Mouse (Mus musculus): ENCODE measurements around the gene Chd6. TPM values are rescaled to one million over a fixed set of nuclear protein-coding genes. Genes with fewer than 3 reads are reported as not detected.
A peak's percentile ranks its signal among the peaks of the same experiment; 100 is the strongest.

The Chd6 gene
- total RNA-seq (2021) = 10 to 100 TPM; 64.1 to 65.6 TPM

GRCm38 (mm10) chr2:161108933-161109371 lies at the start of gene Chd6:
Gene Chd6 (minus strand): TSS chr2:161109075.
- DNase-seq (ENCODE audit: low spot score) = peak; percentile 98
- intact Hi-C loops (cut with DNase I) = no loop called here

- intact Hi-C loops (cut with DNase I) = no loop called here
- no peak for DNase-seq (ENCODE audit: low spot score)
Observed at GRCm38 (mm10) chr2:161150004-161150842, 41.3 kb upstream of the Chd6 start.

- intact Hi-C loops (cut with DNase I) = no loop called here
- DNase-seq (ENCODE audit: low spot score) = no peak
Observed at GRCm38 (mm10) chr2:161148428-161149020, 39.6 kb upstream of the Chd6 start.

- DNase-seq (ENCODE audit: low spot score) = no peak
- intact Hi-C loops (cut with DNase I) = no loop called here
Observed at GRCm38 (mm10) chr2:161147656-161148427, 39.0 kb upstream of the Chd6 start.

- intact Hi-C loops (cut with DNase I) = no loop called here
- no peak for DNase-seq (ENCODE audit: low spot score)
Observed at GRCm38 (mm10) chr2:161144799-161145198, 35.9 kb upstream of the Chd6 start.

- intact Hi-C loops (cut with DNase I) = no loop called here
- no peak for DNase-seq (ENCODE audit: low spot score)
Observed at GRCm38 (mm10) chr2:161138672-161139536, 30.0 kb upstream of the Chd6 start.

GRCm38 (mm10) chr2:161136999-161137398 lies 28.1 kb upstream of the Chd6 start:
- intact Hi-C loops (cut with DNase I) = no loop called here
- no peak for DNase-seq (ENCODE audit: low spot score)

GRCm38 (mm10) chr2:161128367-161129111 lies 19.7 kb upstream of the Chd6 start:
- intact Hi-C loops (cut with DNase I) = no loop called here
- DNase-seq (ENCODE audit: low spot score) = no peak

GRCm38 (mm10) chr2:161112011-161112410 lies 3.1 kb upstream of the Chd6 start:
- DNase-seq (ENCODE audit: low spot score) = no peak
- intact Hi-C loops (cut with DNase I) = loop anchor here (5.0 kb wide), 1 partner anchor 65 kb away; no protein-coding TSS in a partner anchor

GRCm38 (mm10) chr2:161109398-161109821 lies 535 bp upstream of the Chd6 start:
- intact Hi-C loops (cut with DNase I) = no loop called here
- no peak for DNase-seq (ENCODE audit: low spot score)

GRCm38 (mm10) chr2:161108085-161108927 lies 569 bp downstream of the Chd6 start:
- intact Hi-C loops (cut with DNase I) = no loop called here
- DNase-seq (ENCODE audit: low spot score) = peak; percentile 19

- intact Hi-C loops (cut with DNase I) = no loop called here
- no peak for DNase-seq (ENCODE audit: low spot score)
Observed at GRCm38 (mm10) chr2:161107236-161107635, 1.6 kb downstream of the Chd6 start.

- intact Hi-C loops (cut with DNase I) = no loop called here
- no peak for DNase-seq (ENCODE audit: low spot score)
Observed at GRCm38 (mm10) chr2:161103769-161104168, 5.1 kb downstream of the Chd6 start.

- intact Hi-C loops (cut with DNase I) = no loop called here
- no peak for DNase-seq (ENCODE audit: low spot score)
Observed at GRCm38 (mm10) chr2:161102102-161102501, 6.8 kb downstream of the Chd6 start.

GRCm38 (mm10) chr2:161097746-161098145 lies 11.1 kb downstream of the Chd6 start:
- intact Hi-C loops (cut with DNase I) = no loop called here
- DNase-seq (ENCODE audit: low spot score) = no peak

GRCm38 (mm10) chr2:161090746-161091405 lies 18.0 kb downstream of the Chd6 start:
- no peak for DNase-seq (ENCODE audit: low spot score)
- intact Hi-C loops (cut with DNase I) = no loop called here

GRCm38 (mm10) chr2:161090200-161090599 lies 18.7 kb downstream of the Chd6 start:
- intact Hi-C loops (cut with DNase I) = no loop called here
- no peak for DNase-seq (ENCODE audit: low spot score)

- no peak for DNase-seq (ENCODE audit: low spot score)
- intact Hi-C loops (cut with DNase I) = no loop called here
Observed at GRCm38 (mm10) chr2:161078590-161078989, 30.3 kb downstream of the Chd6 start.

Measured in heart, postnatal 25 days (tissue).